Mouse (Mus musculus) mouse embryonic stem cell (cell line): ENCODE measurements at regions not wholly inside any gene's neighbourhood (a gene's known extent, or its start where the extent isn't known, plus 50 kb on each side); places are given as distances from the start of the nearest gene placed in this dataset.

Experiments
- in situ Hi-C, 2 experiments: fragments of 300-500 bp; cut with MboI; formaldehyde crosslinking; loops; 1 replicate in 1 of 2; 3 replicates in 1 of 2; pipeline ENCODE4 v1.14.3; 2019 to 2020; ENCODE audit warnings: low sequenced_read_pairs in 2 of 2, low pct_unique_long_range_greater_than_20kb in 1 of 2, mixed read lengths in 1 of 2; ENCODE audit not compliant: unreplicated experiment in 1 of 2

GRCm38 (mm10) chr1:166942201-166942600 is 59.0 kb upstream of the Fam78b start:
- in situ Hi-C loops, result no loop called here

- in situ Hi-C loops, result no loop called here
Measured at GRCm38 (mm10) chr1:166944540-166944939, 56.7 kb upstream of the Fam78b start.

- in situ Hi-C loops, result no loop called here
Measured at GRCm38 (mm10) chr1:166947844-166948702, 53.1 kb upstream of the Fam78b start.
